Mouse (Mus musculus) left cerebral cortex, postnatal 36 days (tissue): ENCODE measurements at regions not wholly inside any gene's neighbourhood (a gene's known extent, or its start where the extent isn't known, plus 50 kb on each side); places are given as distances from the start of the nearest gene placed in this dataset.
A peak's percentile ranks its signal among the peaks of the same experiment; 100 is the strongest.

Experiments used
- DNase-seq, 2 experiments: peaks; one replicate each; pipeline ENCODE4 v3.0.0; 2021 to 2022; ENCODE audit warnings: low spot score in 2 of 2, mixed read lengths in 1 of 2
- intact Hi-C: fragments of 180-260 bp; cut with DNase I; formaldehyde crosslinking; loops from one replicate; pipeline ENCODE4 v1.15.1; 2025

DNA sequence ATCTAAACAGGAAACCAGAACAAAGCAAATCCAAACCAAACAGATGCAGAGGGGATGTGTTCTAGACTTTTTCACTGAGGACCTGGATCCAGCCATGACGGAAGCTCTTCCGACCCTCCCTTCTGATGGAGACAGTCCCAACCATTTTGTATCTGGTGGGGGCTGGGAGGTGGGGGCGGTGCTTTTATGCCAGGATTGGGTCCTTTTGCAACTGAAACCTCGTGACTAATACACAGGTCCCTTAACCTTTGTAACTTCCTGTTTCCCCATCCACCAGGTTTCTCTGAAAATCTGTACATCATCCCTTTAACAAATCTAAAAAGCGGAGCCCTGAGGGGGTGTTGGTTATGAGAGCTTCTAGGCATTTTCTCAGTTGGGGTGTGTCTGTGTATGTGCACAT is 130.9 kb downstream of the 2410131K14Rik start:
- intact Hi-C loops: no loop called here
- DNase-seq: no peak

DNA sequence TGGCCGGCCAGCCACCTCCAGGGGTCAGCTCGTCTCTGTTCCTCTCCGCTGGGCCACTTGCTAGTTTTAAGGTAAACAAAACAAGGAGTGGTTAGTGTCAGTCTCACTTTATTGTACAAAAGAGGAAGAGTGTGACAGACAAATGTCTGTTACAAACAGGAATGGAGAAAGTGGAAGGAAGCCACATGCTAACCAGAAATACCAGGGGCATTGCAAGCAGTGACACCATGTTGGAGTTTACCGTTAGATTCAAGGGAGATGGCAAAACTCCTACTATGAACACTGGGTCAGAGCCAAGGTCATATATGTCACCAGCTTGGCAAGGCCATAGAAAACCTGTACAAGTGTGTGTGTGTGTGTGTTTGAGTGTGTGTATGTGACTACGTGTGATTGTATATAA is 131.5 kb downstream of the 2410131K14Rik start:
- no peak for DNase-seq
- intact Hi-C loops: no loop called here

DNA sequence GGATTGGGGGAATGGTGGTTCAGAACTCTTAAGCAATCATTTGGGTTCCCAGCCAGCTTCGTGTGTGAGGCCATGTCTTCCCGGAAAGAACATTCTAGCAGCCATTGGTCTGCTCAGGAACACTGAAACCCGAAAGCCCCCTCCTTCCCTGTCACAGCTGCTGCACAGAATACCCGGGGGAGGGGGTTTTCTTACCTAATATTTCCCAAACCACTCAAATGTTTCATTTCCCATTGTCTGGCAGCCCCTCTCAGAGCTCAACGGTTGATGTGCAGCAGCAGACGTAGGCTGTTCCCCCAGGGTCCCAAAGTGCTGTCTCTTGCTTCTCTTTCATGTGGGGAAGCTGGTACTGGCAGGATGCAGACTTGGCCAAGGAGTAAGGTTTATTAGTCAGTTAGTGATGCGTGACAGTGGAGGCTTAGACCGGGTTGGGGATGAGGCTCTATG is 132.4 kb downstream of the 2410131K14Rik start:
- intact Hi-C loops: no loop called here
- DNase-seq: no peak

DNA sequence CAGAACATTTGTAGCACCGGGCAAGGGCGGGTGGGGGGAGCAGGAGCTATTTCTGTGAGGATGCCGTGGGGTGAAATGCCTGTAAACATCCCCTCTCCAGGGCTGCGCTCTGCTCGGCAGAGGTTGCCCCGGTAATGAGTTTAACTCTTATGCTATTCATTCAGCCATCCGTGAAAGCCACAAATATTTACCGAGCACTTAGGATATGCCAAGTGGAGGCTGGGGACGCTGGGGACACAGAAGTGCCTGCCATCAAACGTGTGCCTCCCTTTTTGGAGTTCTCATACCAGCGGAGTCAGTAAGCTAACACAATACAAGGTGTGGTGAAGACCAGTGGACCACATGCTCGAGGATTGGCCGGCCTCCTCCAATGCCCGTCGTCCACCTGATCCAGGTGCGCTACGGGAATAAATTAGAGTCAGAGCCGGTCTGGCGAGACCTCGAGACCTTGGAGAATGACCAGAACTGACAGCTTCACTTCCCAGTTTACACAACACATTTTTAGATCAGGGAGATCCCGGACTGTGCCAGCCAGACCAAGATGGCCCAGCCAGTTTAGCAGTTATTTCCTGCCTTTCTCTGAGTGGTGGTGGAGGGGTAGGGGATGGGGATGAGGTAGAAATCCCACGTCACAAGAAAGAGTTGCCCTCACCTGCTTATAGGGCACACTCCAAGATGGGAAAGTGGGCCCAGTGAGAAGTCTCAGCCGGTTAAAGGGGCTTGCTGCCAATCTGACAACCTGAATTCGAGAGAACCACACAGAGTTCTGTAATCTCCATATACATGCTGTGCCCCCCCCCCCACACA is 134.4 kb downstream of the 2410131K14Rik start:
- no peak for DNase-seq
- intact Hi-C loops: no loop called here

DNA sequence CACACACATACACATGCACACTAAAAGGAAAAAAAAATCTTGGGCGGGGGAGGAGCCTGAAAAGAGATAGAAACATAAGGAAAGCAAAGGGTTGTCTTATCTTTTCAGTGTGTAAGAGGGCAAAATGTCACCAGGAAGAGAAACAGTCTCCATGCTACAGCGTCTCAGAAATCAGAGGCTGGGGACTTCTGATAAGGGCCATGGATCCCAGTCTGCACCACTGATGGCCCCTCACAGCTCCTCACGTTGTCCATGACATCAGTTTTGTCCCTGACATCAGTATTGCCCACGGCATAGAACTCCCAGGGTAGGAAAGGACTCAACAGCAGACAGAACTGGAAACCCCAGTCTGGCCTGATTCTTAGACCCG is 135.0 kb downstream of the 2410131K14Rik start:
- intact Hi-C loops: no loop called here
- DNase-seq: no peak

DNA sequence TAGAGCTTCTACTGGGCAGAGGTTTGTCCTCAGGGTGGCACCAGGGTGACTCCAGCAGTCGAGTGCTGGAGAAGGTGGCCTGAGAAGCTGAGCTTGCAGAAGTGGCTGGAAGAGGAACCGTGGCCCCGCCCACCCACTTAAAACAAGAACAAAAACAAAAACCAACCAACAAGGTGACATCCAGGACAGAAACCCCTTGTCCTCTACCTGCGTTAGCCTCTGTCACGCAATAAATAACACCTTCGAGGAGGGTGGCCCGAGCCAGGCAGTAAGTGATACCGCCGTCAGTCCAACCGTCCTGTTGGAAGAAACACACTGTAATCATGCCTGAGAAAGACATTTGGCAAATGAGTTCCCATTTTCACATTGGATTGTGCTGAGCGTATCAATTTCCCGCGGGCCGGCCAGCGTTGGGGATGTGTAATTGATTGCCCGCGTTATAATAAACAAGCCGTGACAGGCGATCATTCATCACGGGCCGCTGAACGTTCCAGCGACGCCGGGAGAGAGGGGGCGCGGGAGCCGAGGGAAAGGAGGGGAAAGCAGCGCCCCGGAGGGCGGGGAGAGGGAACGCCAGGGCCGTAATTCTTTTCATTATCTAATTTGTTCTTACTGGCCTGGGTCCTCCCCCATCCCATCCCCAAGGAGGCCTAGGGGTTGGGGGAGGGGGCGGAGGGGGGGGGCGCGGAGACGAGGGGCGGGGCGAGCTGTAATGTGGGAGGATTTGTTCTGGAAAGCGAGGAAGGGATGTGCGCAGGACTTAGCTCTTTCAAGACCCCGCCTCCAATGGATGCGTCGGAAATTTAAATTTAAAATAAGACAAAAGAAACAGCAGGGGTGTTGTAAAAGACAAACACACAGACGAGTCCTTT is 135.6 kb downstream of the 2410131K14Rik start:
- peak; percentile 43 to 49 for DNase-seq
- intact Hi-C loops: no loop called here

DNA sequence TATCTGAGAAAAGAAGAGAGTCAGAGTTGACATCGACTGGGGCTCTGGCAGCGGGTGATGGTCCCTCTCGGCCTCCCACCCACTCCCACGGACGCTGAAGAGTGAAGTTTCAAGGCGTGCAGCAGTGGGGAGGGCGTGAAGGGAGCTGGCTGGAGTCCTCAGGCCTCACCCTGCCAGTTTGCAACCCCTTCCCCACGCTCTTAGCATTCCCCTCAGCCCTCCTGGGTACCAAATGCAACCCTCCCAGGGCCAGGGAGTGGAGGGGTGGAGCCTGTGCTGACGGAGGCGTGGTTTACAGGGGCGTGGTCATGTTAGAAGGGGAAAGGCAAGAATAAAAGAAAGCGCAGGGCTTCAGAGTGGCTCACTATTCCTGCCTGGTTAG is 136.3 kb downstream of the 2410131K14Rik start:
- intact Hi-C loops: no loop called here
- peak; percentile 48 to 56 for DNase-seq

DNA sequence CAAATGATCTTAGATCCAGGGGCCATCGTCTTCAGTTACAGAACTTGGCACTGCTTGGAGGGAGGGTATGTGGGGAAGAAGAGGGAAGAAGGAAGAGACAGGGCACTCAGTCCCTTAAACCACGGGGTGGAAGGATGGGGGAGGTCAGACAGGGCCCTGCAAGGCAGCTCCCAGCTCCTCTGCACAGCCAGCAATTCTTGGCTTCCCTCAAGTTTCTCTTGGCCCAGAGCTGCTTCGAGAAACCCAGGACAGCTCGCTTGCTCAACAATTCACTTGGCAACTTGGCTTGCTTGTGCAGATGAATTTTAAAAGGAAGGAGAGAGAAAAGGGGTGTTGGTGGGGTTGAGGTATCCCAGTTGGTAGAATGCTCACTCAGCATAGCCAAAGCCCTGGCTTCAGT is 141.1 kb downstream of the 2410131K14Rik start:
- no peak for DNase-seq
- intact Hi-C loops: no loop called here

DNA sequence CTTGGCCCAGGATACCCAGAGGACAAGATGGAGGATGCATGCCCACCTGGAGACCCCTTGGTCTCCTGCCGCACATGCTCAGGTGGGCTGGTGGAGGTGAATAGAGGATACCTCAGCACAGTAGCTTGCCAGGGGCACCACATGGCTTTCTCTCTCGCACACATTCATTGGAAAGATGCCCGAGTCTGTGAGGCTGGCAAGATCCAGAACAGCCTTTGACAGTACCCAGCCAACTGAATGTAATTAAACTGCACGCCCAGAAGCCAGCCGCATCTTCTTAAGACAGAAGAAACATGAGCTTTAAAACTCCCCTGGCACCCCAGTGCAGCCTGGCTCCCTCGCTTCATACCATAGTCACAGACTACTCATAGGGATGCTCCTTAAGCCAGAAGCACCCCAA is 143.4 kb downstream of the 2410131K14Rik start:
- peak; percentile 50 to 56 for DNase-seq

DNA sequence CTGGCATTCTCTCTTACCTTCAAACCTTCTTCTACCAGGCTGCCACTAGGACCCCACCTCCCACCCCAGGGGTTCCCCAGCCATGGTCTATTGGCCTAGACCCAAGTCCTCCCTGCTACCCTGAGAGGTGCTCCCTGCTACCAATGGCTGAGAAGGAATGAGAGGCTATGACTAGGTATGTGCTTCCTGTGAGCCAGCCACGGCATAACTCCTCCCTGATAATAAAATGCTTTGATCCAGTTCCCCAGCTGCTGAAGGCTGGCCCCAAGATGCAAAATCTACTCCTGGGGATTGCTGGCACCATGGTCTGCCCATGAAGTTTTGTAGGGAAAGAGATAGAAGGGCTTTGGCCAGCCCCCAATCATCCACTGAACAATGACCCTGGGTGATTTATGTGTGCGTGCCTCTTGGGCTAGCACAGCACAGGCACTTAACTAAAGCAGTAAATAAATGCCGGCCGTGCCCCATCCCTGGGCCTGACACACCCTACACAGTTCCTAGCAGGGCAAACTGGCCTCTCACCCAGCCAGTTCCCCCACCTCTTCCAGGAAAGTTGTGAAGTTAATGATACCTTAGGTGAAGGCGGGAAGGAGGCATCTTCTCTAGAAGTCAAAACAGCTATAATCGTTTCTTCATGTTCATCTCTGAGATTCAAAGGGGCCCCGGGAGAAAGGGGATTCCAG is 145.8 kb downstream of the 2410131K14Rik start:
- intact Hi-C loops: no loop called here

More for the DNA sequence above, 143.4 kb downstream of the 2410131K14Rik start:
- intact Hi-C loops: no loop called here

DNA sequence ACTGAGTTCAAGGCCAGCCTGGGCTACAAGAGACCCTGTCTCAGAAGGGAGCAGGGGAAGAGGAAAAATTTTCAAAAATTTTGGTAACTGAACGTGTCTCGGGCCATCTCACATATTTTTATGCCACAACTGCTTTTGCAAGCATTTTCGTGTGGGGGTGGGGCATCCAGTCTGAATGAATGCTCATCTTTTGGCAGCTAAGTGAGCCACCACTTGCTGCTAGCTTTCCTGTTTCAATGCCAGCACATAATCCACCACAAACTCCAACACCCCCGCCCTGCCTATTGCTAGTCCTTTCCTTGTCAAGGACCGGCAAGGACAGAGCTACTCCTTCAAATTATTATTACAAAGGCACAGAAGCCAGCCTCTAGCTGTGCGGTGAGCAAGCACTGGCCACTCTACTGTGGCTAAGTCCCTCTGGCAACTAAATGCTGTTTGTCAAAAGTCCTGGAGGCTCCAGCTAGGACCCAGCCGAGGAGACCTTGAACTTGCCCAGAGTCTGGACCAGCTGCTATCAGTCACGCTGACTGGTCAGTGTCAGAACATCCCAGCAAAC is 148.0 kb downstream of the 2410131K14Rik start:
- DNase-seq: no peak

More for the DNA sequence above, 145.8 kb downstream of the 2410131K14Rik start:
- DNase-seq: no peak

DNA sequence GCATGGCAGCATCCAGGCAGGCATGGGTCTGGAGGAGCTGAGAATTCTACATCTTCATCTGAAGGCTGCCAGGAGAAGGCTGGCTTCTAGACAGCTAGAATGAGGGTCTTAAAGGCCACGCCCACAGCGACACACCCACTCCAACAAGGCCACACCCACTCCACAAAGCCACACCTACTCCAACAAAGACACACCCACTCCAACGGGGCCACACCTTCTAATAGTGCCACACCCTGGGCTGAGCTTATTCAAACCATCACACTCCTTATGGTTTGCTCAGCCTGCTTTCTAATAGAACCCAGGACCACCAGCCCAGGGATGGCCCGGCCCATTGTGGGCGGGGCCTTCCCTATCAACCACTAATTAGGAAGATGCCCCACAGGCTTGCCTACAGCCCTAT is 149.0 kb downstream of the 2410131K14Rik start:
- no peak for DNase-seq
- intact Hi-C loops: no loop called here

More for the DNA sequence above, 148.0 kb downstream of the 2410131K14Rik start:
- intact Hi-C loops: no loop called here

DNA sequence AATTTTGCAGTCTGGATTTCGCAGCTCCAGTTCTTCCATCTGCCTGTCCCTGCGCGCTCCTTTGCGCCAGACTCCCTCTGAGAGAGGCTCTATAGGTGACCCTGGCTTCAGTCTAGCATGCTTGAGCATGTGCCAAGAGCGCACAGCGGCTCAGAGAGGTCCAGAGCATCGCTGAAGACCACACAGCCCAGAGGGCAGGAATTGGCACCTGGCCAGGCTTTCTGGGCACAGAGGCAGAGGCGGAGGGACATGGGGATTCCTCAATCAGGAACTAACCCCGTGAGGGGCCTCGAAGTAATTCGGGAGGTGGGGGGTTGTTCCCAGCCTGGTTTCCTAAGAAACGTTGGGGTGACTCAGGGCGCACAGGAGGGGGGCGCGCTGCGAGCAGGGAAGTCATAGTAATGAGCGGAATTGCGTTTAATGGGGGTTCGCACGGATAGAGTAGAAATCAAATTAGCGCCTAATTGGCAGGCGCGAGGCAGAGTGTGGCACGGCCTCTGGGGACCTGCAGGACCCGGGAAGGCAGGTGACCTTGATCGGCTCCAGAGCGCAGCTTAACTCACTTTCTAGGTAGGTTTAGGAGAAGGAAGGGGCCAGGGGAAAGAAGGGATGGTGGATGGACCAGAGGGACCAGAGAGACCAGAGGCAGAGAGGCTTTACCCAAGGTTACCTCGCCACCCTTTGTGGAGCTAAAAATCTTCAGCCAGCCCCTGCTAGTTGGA is 151.1 kb downstream of the 2410131K14Rik start:
- intact Hi-C loops: no loop called here
- DNase-seq: peak in 1 of 2 experiments; percentile 38

DNA sequence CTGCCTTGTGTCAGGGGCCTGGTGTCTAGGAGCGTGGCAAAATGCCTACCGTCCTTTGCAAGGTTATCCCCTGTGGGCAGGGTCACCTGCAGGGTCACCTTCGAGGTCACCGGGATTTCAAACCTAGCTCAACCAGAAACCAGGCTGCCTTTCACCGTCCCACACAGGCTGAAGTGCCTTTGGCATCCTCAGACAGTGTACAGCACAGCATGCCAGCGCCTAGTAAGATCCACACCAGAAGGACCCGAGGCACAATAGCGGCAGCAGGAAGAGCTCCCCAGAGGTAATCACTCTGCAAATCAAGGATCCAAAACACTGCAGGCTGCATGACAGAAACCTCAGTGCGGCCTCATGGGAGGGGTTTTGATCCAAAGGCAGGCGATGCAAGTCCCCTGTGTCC is 155.9 kb downstream of the 2410131K14Rik start:
- intact Hi-C loops: no loop called here
- DNase-seq: no peak

DNA sequence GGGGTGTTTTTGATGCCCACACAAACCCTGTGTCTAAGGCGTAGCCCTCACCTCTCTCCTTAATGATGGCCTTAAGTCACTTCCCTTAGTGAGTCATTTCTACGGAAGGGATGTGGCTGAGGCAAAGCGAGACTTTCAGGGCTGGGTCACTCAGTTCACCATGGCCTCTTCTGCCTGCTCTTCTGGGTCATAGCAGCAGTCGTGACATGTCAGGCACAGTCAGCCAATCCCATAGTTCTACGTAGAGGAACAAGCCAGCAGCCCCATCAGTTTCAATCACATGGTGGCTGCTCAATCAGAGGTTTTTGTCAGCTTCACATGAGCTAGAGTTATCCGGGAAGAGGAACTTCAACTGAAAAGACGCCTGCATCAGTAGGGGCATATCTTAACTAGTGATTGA is 156.1 kb upstream of the Med13l start:
- intact Hi-C loops: no loop called here
- DNase-seq: no peak

DNA sequence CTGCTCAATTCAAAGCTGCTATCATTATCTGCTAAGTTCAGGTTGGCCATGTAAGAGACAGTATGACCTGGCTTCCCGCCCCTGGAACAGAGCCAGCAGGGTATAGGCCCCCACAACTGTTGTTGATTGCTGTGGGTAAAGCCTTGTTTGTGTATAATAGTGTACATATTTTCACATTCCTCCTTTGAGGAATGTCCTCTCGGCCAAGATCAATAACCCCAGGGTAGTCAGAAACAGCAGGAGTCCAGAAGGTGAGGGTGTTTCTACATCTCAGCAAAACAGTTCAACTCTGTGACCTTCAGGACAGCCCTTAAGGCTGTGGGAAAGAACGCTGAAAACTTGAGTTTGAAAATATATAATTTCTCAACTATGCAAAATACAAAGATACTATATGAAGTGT is 155.1 kb upstream of the Med13l start:
- no peak for DNase-seq
- intact Hi-C loops: no loop called here

DNA sequence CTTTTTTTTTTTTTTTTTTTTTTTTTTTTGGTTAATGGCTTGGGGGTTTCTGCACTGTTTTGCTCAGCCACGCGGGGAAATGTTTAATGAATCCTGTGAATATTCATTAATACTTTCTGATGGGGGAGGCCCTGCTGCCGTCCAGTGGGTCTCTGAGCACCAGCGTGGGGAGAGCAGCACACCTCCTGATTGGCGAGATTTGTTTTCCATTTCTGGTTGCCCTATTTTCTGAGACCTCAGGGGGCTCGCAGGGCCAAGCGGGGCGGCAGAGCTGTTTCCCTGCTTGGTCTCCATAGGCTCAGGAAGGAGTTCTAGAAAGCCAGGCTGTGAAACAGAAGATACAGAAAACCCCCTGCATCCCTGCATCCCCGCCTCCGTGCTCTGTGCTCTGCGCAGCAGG is 153.0 kb upstream of the Med13l start:
- intact Hi-C loops: no loop called here
- DNase-seq: no peak

DNA sequence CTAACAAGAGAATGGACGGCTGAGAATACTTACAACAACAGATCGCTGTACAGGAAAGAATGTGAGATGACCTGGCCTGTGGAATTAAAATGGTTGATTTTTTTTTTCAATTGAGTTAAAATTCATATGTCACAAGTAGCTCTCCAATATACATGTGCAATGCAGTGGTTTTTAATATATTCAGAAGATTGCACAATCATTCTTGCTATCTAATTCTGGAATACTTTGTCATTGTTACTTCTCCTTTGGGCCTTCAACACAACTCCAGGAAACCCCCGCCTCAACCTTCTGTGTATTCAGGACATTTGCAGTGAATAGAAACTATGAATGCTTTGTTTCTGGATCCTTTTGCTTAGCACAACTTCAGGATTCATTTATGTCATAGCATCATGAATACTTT is 152.5 kb upstream of the Med13l start:
- no peak for DNase-seq

DNA sequence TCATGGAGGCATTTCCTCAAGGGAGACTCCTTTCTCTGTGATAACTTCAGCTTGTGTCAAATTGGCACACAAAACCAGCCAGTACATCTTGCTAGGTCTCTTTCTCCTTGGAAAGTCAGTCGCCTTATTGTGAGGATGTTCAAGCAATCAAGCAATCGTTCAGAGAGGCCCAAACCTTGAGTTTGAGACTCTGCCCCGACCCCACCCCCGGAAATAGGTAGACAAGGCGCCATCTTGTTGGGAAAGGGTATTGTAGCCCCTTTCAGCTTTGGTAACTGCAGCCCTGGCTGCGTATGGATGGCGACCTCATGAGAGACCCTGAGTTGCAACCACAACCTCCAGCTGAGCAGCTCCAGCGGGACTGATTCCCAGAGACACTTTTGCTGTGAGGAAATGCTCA is 151.7 kb upstream of the Med13l start:
- no peak for DNase-seq
- intact Hi-C loops: no loop called here

More for the DNA sequence above, 152.5 kb upstream of the Med13l start:
- intact Hi-C loops: no loop called here
